Mouse (Mus musculus): ENCODE measurements around the gene Babam2.
"Not testable (repeated sequence)": the region's sequence is repeated elsewhere in the genome, so short reads cannot be mapped to it uniquely, and the experiment has no call there.

Babam2 gene

DNA sequence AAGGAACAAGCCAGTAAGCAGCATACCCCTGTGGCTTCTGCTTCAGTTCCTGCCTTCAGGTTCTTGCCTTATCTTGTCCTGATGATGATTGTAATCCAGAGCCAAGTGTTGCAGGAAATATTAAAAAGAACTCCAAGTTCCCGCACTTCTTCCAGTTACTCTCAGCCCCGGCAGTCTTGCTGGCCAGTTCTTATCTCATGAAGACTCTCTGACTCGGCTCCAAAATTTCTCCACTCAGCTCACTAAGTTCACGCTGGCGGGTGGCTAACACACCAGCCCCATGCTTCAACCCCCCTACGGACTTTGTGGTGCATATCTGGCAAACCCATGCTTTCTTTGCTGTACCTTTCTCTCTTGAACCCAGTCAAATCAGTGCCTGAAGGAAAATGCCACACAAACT, 77.5 kb downstream of the Babam2 start:
- in situ Hi-C loops (cut with MboI, MseI), result no loop called here

DNA sequence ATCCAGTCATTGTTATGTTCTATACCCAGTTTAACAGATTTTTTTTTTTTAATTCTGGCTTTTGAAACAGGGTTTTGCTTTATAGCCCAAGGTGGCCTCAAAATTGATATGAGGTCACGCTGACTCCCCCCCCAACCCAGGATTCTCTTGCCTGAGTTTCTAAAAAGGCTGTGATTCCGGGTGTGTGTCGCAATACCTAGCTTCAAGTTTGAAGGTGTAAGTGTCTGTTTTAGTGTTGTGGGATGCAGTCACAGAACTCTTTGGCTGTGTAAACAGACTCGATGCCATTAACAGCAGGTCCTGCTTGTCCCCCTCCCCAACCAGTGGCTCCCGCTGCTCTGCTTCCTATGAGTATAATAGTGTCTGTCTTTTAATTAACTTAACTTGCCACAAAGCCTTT, 84.1 kb downstream of the Babam2 start:
- in situ Hi-C loops (cut with MboI, MseI), result no loop called here

DNA sequence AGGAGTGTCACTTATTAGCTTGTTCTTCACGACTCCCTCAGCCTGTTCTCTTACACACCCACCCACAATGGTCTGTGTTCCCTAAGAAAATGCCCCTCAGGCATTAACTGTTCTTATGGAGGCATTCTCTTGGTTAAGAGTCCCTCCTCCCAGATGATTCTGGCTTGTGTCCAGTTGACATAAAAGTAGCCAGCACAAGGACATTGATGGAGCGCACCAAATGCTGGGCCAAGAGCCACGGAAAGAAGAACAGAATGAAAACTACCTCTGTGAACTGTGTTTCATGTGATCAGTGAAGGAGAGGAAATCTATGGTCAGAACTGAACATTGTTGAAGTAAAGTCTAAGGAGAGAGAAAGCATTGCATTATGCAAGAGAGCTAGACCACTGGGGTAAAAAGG, 89.7 kb downstream of the Babam2 start:
- in situ Hi-C loops (cut with MboI, MseI), result no loop called here

DNA sequence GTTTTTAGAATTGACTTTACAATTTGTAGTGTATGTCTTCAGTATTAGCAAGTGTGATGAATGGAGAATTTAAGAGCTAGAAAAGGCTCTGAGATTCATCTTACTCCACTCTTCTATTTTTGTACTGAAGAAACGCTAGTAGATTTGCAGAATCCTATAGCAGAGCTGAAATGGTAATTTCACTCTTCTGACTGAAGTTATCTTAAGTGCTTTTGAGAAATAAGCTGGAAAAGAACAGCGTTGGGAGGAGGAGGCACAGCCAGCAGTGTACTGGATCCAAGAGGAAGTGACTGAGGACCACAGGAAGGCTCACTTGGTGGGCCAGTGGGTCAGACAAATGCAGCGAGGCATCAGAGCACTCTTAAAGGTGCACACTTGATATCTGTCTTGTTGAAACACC, 90.1 kb downstream of the Babam2 start:
- in situ Hi-C loops (cut with MboI, MseI), result no loop called here

DNA sequence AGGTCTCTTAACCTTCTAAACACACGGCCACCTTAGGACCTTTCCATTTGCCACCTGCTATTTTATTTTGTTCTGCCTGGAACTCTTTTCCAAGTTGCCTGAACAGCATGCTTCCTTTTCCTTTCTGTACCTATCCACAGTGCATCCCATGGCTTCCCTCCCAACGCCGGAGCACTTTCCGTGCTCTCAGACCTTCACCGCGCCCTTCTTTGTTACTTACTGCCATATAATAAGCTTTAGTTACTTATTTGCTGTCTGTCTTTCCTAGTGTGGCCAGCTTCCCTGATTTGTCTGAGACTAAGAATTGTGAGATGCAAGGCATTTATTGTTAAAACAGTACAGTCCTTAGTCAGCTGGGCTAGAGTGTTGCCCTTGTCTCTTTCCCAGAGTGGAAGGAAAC, 94.9 kb downstream of the Babam2 start:
- in situ Hi-C loops (cut with MboI, MseI), result no loop called here

DNA sequence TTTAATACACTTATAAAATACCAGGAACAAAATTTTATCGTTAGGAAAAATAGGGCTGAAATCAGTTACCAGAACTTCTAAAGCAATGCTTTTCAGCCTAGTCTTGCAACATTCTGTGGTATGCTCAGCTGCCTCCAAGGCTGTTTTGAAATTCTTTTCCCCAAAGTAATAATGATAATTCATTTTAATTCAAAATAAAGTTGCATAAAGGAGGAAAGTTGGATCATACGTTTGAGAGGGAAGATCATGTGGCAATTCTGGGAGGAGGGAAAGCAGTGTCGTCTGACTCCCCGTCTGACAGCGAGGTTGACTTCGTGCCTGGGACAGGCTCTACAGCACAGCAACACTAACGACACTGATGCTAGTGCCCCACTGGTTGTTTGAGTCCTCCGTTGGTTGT, 95.4 kb downstream of the Babam2 start:
- in situ Hi-C loops (cut with MboI, MseI), result no loop called here

DNA sequence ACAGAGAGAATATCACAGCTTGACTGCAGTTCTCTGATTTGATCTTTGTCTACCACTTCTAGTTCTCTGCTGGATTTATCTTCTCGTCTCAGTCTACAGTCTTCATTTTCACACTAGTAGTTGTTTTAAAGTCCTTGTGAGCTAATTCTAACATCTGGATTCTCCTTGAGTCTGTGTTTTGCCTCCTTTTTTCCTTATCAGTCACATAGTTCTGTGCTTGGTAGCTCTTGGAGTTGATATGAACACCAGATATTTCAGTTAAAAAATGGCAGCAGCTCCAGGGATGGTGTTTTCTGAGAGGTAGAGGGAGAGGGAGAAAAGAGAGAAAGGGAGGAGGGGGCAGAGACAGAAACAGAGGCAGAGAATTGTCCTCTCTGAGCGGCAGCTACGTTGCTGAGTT, 97.9 kb downstream of the Babam2 start:
- in situ Hi-C loops (cut with MboI, MseI), result no loop called here

DNA sequence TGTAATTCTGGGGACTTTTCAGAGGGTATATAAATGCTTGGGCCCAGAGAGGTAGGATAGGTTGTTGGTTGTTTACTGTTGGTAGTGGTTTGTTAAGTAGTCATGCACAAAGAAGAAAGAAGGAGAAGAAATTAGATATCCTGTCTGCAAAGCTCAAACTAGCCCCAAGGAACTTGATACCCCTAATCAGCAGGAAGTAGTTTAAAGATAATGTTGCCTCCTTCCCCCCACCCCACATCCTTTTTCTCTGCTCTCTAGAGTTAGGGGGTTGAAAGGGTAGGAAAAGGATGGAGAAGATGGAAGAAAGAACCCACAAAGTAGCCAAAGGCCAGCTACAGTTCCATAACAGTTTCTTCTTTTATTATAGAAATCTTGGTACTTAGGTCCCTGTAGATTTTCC, 99.5 kb downstream of the Babam2 start:
- in situ Hi-C loops (cut with MboI, MseI), result no loop called here

DNA sequence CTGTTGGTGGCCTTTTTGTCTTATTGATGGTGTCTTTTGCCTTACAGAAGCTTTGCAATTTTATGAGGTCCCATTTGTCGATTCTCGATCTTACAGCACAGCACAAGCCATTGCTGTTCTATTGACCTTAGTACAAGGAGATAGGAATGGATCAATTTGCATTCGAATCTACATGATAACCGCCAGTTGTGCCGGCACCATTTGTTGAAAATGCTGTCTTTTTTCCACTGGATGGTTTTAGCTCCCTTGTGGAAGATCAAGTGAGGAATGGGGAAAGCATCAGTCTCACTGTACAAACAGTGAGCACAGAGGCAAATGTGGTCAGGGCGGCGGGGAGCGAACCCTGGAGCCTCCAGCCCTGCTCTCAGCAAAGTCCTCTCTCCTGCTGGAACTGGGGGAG, 106.7 kb downstream of the Babam2 start:
- in situ Hi-C loops (cut with MboI, MseI), result not testable (repeated sequence)

DNA sequence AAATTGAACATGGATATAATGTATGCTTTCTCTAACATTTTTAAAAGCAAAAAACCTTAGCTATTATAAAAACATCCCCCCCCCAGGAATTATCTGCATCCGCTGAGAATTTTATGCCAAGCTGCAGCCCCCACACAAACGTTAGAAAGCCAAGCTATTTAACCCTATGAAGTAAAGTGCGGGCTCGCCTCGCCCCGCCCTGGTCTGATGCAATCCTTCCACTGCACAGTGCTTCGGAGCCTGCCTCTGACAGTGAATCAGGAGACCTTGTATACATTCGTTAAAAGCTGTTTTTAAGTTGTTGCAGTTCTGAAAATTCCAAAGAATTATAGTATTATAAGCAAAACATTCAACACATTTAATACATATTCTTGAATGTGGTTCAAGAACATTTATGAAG, 107.3 kb downstream of the Babam2 start:
- in situ Hi-C loops (cut with MboI, MseI), result no loop called here

DNA sequence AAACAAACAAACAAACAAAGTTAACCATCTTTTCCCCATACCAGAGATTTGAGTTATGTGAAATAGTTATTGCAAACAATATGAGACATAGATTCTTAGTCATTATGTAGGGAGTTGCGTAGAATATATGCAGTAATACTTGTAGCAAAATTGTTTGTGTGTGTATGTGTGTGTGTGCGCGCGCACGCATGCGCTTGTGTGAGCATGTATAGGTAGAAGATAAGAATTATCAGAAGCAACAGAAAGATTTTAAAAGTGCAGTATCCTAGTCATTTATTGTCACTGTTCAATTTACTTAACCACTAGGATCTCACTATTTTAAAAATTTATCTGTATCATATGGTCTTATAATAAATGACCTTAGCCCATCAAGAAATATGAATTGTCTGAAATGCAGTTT, 109.8 kb downstream of the Babam2 start:
- in situ Hi-C loops (cut with MboI, MseI), result no loop called here

DNA sequence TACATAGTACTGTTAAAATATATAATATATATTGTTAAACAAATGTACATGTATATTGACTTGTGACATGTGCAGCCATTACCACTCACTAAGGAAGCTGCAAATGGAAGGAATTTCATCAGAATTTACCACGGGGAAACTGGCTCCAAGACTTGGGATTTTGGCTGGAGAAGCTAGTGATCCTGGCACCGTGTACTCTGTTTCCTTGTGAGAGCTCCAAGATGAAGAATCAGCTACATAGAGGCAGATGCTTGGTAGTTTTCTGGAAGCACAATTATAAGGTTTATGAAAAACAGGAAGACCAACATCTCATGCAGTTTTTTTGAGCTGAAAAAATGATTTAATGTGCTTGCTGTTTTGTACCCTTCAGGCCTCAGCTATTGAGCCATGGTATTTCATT, 110.8 kb downstream of the Babam2 start:
- in situ Hi-C loops (cut with MboI, MseI), result no loop called here

DNA sequence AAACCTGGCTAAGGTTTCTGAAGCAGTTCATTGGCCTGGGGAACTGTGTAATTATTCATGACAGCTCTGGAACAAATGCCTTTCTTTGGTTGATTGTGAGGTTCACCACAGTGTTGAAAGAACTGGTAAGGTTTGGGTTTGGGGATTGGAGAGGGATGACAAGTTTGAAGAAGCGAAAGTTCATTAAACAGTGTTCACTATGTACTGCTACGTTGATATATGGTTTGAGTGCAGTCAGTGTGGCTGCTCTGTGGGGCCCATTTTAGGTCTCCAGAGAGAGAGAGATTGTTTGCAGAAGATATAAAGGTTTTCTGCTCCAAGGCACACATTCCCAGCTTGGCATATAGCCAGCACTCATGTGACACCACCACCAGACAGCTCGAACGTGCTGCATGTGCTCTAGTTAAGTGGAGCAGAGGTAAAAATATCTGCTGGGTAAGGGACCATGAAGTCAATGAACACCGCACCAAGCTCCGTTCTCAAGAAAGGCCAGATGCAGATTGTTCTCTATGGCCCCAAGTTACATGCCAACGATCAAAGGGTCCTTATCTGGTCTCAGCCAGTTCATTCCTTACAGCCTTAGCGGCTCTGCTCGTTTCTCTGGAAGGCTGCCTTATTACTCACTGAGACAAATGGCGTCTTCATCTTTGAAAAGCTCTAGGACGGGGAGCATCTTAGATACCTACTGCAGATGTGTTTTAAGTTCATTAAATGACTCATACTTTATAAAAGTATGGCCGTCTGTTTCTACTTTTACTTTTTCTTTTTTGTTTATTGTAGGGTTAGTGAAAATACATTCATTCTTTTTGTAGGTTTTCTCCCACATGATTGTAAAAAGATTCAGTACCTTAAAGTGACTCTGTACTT, 113.5 kb downstream of the Babam2 start:
- in situ Hi-C loops (cut with MboI, MseI), result no loop called here

DNA sequence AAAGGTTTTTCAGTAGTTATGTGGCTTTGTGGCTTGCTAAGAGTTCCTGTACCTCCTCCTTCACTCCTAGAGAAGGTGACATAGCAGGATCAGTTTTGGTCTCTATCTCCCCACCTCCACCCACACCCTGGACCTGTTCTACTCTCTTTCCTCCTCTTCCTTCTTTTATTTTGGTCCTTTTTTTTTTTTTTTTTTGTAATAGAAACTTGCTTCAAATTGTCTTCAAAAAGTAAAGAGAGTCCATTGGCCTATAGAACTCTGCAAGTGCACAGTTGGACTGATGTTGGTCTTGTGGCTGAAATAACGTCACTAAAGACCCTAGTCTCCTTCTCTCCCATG, 114.1 kb downstream of the Babam2 start:
- in situ Hi-C loops (cut with MboI, MseI), result no loop called here

DNA sequence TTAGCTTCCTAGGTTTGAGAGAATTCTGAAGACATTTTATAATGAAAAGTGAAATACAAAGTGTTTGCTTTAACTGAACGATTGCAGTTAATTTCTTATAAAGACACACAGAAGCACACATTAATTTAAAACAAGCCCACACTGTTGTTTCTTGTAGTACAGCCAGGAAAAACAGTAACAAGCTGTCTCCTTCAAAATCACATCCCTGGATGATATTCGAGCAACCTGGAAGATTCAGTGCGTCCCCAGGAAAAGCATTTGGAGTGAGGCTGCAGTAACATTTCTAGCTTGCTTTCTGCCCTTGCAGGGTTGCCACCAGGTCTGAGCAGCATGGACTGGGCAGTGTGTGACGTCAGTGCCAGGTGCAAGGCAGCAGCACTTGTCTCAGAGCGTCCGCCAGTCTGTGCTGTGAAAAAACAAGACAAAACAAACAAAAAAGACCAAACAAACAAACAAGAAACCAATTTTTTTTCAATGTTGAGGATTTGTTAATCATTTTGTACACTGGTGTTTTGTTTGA, 115.7 kb downstream of the Babam2 start:
- in situ Hi-C loops (cut with MboI, MseI), result no loop called here

DNA sequence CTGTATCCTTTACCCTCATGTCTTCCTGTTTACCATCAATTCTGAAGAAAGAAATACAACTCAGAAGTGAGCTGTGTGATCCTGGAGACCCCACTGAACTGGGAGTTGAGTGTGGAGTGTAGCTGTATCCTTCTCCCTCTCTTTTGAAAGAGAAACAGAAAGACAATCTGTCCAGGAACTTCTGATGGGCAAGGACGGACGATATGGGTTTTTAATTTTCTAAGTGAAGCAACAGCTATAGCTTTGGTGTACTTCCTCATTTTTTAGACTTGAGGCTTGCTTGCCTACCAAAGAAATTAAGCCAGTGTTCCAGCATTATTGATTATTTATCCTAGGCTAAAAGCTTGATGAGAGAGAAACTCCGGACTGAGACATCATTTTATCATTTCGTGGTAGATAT, 116.6 kb downstream of the Babam2 start:
- in situ Hi-C loops (cut with MboI, MseI), result no loop called here

DNA sequence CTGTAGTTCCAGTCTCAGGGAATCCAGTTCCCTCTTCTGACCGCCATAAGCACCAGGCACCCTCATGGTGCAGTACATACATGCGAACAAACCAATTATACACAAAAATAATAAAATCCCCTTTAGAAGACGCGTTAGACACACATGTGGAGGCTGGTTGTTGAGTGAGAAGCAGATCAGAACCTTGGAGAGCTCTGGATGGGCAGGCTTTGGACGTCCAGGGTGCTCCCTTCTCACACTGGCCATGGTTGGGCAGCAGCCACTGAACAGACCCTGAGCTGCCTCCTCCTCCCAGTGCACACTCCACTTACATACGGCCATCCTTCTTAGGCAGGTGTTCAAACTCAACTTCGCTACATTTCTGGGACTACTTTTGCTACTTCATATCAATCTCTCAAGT, 117.6 kb downstream of the Babam2 start:
- in situ Hi-C loops (cut with MboI, MseI), result no loop called here

DNA sequence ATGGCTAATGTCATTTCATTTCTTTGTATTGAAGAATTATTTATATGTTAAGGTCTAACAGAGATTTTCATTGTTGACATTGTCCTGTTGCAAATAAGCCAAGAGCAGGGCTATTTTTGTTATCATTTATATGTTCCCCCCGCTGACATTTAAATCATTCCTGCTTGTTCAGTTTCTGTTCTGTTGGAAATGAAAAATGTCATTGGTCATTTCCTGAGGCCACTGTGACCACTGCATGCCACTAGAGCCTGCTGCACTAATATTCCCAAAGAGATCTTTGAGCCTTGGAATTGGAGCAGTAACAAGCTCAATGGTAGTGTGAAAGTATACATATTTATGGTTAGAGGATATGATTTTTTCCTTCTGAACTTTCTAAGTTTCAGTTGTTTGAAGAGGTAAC, 118.6 kb downstream of the Babam2 start:
- in situ Hi-C loops (cut with MboI, MseI), result no loop called here

DNA sequence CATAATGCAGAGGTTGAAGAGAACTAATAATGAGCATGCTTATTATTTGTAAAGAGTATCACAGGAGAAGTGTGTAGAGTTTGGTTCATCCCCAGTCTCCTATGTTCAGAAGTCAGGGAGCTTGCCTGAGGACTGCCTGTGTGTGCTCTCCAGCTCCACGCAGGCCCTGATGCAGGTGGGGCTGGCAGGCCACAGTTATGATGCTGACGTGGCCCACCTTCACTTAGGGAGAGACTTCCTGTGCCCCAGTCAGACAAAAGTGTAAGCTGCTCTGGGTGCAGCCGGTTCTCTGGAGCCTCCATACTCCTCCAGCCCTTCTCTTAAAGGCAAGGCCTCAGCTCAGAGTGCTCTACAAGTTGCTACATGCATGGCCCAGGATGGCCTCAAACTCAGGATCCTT, 123.3 kb downstream of the Babam2 start:
- in situ Hi-C loops (cut with MboI, MseI), result no loop called here

DNA sequence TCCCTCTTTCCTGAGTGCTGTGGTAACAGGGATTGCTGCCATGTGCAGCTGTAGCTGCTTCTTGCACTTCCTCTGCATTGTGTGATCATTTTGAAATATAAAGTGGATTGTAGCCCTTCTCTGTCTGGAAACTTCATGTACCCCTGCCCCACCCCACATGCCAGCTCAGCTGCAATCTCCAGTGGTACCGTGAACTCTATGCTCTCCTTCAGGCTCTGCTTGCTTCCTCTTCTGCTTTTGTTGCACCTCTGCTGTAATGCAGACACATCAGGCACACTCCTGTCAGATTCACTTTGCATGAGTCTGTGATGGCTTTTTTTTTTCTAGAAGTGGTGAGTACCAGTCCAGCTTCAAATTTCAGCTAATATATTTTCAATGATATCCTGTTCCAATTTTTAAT, 123.7 kb downstream of the Babam2 start:
- in situ Hi-C loops (cut with MboI, MseI), result no loop called here

DNA sequence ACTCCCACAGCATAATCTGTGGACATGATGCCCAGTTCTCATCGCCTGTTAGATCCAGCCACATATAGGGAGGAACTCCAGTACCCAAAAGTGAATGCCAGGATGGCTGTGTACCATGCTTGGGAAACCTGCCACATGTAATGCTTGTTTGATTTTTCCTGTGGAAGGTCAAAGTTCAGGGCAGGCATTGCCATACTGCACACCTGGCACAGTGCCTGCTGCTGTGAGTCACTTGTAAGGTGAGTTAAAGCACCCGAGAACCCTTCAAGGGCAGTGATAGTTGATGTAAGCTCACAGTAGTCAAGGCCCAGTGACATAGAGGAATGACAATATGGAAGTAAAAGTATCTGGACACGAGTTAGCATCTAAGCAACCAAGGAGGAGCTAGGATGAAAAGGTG, 126.2 kb downstream of the Babam2 start:
- in situ Hi-C loops (cut with MboI, MseI), result no loop called here

DNA sequence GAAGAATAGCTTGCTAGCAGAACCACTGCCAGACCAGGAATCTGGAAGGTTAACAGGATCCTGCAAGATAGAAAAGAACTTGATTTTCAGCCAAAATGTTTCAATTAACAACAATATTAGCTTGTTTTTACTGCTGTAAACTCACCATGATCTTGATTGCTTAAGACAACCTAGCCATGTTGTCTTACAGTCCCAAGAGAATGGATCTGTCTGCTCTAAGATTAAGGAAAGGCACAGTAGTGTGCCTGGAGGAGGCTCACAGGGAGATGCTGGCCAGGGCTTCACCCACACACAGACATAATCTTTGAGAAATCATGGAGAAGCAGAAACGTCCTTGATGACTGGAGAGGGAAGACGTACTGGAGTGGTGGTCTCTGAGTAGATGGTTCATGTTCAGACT, 126.6 kb downstream of the Babam2 start:
- in situ Hi-C loops (cut with MboI, MseI), result no loop called here

DNA sequence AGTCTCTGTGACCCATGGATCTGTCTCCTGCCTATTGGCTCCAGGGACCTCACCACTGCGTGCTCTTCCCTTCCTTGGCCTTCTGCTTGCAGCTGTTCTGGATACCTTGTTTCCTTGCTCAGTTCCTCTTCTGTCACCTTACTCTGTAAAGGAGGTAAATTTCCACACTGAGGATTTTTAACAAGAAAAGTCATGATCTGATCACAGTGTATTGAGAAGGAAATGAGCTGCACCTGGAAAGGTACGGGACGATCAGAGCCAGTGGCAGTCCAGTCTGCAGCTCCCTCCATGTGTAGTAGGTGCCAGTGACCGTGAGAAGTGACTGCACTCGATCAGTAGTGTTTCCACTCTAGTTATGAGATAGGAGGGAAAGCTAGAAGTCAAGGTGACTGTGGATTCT, 129.8 kb downstream of the Babam2 start:
- in situ Hi-C loops (cut with MboI, MseI), result no loop called here

DNA sequence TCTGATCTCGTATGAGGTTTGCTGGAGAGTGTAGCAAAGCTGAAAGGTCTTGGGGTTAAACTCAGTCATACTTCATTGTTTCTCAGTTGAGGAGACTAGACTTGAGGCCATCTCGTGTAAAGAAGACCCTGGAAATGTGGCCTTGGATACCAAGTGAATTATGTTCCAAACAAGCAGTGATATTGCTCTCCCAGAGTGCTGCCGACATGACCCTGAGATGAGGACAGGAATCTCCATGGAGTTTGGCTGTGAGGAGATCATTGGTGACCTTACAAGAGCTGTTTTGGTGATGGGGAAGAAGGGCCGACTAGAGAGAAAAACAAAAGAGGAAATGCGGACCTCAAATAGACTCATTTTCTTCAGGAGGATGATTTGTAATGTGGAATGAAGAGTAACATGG, 130.4 kb downstream of the Babam2 start:
- in situ Hi-C loops (cut with MboI, MseI), result no loop called here

Data from T-helper 1 cell (primary cell).